Mouse (Mus musculus): ENCODE results near the gene Sptlc3.

Gene Sptlc3

DNA sequence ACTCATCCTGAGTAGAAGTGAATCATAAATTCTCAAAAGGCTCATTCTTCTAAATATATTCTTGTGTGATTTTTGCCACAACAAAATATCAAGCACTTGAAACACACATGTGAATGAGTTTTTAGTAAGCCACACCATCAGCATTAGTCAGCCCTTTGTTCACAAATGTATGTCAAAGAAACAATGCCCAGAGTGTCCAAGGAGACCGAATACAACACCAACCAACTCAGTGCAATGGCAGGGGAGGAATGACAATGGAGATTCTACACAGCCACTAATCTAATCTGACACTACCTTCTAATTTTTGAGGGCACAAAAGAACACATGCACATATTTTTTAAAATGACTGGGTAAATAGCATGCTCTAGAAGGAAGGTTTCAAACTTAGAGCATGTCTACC, 132.8 kb downstream of the Sptlc3 start:
- in situ Hi-C loops (cut with MboI; ENCODE audit: low pct_unique_long_range_greater_than_20kb in 1 of 2, low sequenced_read_pairs in 2 of 2, unreplicated experiment in 1 of 2), result no loop called here

DNA sequence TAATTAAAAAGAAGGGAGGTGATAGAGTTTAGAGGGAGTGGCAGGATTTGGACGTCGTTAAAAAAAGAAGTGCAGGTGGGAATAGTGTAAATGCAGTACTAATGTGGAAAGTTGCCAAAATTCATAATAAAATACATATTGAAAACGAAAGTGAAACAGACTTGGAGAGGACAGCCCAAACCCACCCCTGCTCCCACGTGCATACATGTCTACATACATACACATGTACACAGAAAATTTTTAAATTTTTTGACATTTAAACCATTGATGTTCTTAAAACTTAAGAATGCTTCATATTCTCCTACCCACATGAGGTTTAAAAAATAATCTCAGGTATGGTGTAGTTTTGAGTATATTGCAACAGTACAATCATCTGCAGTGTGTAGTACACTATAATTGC, 135.0 kb downstream of the Sptlc3 start:
- in situ Hi-C loops (cut with MboI; ENCODE audit: low pct_unique_long_range_greater_than_20kb in 1 of 2, low sequenced_read_pairs in 2 of 2, unreplicated experiment in 1 of 2), result no loop called here

GRCm38 (mm10) chr2:139629653-139630052, 135.9 kb downstream of the Sptlc3 start:
- in situ Hi-C loops (cut with MboI; ENCODE audit: low pct_unique_long_range_greater_than_20kb in 1 of 2, low sequenced_read_pairs in 2 of 2, unreplicated experiment in 1 of 2), result no loop called here

DNA sequence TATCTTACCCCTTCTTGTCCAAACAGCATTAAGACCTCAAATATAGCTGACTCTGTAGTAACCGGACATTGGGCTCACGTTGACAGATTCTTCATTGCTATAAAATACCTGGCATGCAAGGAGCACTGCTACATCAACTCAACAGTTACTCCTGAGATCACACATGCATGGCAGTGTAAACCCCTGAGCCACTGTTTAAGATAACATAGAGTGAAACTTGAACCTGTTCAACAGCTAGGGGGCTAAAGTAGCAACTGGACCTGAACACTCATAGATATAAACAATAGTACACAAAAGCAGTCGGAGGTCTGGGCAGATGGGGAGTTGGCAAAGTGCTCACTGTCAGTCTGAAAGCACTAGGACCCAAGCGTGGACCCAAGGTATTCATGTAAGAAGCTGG, 140.8 kb downstream of the Sptlc3 start:
- in situ Hi-C loops (cut with MboI; ENCODE audit: low pct_unique_long_range_greater_than_20kb in 1 of 2, low sequenced_read_pairs in 2 of 2, unreplicated experiment in 1 of 2), result no loop called here

DNA sequence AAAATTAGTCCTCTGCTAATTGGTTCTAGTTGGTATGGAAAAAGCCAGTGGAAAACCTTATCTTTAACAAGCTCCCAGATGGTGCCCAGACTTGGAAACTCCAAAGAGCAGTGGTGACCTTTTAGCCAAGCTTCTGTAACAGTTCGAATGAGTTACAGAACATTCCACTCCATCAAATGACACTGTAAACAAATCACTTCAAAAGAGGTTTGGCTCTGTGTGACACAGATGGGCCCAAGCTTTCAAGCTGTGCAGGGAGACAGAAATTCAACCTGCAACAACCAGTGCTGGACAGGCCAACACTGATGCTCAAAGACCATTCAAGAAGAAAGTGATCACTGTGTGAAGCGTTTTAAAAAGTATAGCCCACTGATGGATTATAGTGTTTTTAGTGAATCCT, 144.1 kb downstream of the Sptlc3 start:
- in situ Hi-C loops (cut with MboI; ENCODE audit: low pct_unique_long_range_greater_than_20kb in 1 of 2, low sequenced_read_pairs in 2 of 2, unreplicated experiment in 1 of 2), result no loop called here

GRCm38 (mm10) chr2:139641757-139642385, 148.2 kb downstream of the Sptlc3 start:
- in situ Hi-C loops (cut with MboI; ENCODE audit: low pct_unique_long_range_greater_than_20kb in 1 of 2, low sequenced_read_pairs in 2 of 2, unreplicated experiment in 1 of 2), result no loop called here

- in situ Hi-C loops (cut with MboI; ENCODE audit: low pct_unique_long_range_greater_than_20kb in 1 of 2, low sequenced_read_pairs in 2 of 2, unreplicated experiment in 1 of 2), result no loop called here
These were observed 155.8 kb downstream of the Sptlc3 start for GRCm38 (mm10) chr2:139649518-139649917.

DNA sequence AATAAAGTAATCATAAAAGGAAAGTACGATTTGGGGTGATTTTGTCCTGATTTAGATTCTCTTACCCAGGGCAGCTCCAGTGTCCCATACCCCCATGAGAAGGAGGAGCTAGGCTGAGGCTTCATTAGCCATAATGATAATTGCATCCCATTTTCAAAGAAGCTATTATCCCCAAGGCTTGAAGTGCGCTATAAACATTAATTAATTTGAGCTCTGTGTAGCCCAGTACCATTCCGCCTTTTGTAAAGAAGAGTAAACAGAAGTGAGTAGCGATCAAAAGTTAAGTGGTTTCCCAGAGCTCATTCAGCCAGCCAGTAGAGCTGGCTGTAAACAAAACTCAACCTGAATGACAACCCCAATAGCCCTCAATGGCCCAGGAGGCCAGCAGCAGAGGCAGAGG, 163.0 kb downstream of the Sptlc3 start:
- in situ Hi-C loops (cut with MboI; ENCODE audit: low pct_unique_long_range_greater_than_20kb in 1 of 2, low sequenced_read_pairs in 2 of 2, unreplicated experiment in 1 of 2), result no loop called here

DNA sequence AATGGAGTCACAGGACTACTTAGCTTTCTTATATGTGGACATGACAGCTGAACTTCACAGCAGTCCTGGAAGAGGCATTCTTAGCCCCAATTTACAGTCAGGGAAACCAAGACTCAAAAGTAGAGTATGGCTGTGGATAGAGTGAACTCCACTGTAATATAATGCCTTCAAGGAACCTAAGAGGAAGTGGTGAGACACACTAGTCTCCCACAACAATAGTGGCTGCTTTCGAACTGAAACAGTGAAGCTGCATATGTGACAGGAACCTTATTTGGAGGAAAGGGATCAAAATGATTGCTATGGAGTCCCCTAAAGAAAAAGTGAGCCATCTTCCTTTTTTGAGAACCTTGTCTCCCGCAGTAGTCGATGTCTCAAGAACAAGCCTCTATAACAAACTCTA, 178.1 kb downstream of the Sptlc3 start:
- in situ Hi-C loops (cut with MboI; ENCODE audit: low pct_unique_long_range_greater_than_20kb in 1 of 2, low sequenced_read_pairs in 2 of 2, unreplicated experiment in 1 of 2), result no loop called here

DNA sequence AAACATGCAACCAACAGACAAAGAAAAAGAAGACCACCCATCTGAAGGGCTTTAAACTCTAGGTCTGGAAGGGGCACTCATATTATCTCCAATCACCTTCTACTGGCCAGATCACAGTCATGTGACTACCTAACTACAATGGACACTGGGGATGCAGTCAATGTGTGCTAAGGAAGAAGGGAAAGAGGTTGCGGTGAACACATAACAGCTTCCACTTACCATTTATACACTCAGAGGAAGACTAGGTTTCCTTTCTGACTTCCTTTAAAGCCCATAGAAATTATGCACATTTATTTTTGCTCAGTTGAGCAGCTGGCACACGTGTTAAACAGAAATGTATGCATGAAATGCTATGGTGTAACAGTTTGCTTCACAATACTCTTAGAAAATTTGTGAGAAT, 178.7 kb downstream of the Sptlc3 start:
- in situ Hi-C loops (cut with MboI; ENCODE audit: low pct_unique_long_range_greater_than_20kb in 1 of 2, low sequenced_read_pairs in 2 of 2, unreplicated experiment in 1 of 2), result no loop called here

DNA sequence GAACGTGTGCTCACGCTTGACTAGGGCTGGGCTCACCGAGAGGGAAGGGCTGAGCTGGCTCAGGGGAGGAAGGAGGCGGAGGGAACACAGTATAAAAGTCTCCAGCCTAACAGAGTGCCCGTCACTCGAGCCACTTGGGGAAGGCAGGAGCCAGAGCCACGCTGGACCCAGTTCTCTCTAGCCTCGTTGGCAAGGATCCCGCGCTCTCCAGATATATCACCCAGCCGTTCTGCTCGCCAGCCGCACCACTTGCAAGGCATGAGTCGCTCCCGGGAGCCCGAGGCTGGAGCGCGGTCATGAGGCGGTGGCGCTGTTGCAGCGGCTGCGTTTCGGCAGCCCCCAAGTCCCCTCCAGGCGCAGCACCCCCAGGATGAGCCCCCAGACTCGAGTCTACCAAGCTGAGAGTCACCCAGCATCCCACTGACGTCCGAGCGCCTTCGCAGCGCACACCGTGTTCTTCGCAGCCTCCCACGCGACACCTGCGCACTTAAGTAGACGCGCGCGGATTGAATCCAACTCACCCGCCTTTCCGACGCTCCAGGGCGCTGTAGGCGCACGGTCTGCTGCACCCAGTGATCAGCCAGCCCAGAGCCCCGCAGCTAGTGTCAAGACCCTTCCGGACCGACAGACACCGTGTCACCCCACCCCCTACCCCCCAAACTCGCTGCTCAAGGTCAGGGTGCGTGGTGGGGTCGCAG, 183.5 kb downstream of the Sptlc3 start:
- in situ Hi-C loops (cut with MboI; ENCODE audit: low pct_unique_long_range_greater_than_20kb in 1 of 2, low sequenced_read_pairs in 2 of 2, unreplicated experiment in 1 of 2), result no loop called here

DNA sequence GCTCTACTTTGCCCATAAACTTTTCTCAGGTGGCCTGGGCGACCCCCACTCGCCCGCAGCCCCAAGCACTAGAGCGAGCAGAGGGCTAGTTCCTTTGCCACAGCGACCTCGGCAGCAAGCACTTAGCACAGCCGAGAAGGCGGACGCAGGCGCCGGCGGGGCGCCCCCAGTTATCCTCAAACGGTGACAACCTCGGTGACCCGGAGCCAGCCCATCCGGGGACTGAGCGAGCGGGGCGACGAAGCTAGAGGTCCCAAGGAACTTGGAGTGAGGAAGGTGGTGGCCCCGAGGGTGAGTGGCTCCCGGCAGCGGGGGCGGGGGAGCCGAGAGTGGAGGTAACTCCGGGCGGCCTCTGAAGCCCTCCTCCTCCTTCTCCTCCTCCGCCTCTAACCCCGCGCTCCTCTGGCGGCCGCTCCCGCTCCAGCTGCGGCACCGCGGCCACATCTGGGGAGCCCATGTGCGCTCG, 184.1 kb downstream of the Sptlc3 start, which contains the start of gene Ism1:
Gene Ism1, plus strand, starts transcription at position 370 of the 466 bp plus-strand sequence.
- in situ Hi-C loops (cut with MboI; ENCODE audit: low pct_unique_long_range_greater_than_20kb in 1 of 2, low sequenced_read_pairs in 2 of 2, unreplicated experiment in 1 of 2), result no loop called here

- in situ Hi-C loops (cut with MboI; ENCODE audit: low pct_unique_long_range_greater_than_20kb in 1 of 2, low sequenced_read_pairs in 2 of 2, unreplicated experiment in 1 of 2), result no loop called here
These were observed 184.8 kb downstream of the Sptlc3 start for GRCm38 (mm10) chr2:139678275-139679140.

DNA sequence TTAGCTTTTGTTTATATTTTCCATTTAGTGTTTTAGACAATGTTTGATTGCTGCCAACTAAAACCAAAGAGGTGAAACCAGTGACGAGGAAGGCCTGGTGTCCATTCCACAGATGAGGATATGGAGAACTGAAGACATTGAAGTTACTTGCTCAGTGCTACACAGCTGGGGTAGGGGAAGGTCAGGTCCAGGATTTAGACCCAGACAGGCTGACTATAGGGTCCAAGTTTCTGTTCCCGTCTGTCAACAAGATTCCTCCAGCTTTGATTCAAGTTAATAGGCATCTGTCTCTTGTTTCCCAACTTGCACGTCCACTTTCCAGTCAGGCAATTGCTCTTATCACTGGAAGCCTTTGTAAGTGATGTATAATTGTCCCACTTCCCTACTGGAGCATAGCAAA, 188.8 kb downstream of the Sptlc3 start:
- in situ Hi-C loops (cut with MboI; ENCODE audit: low pct_unique_long_range_greater_than_20kb in 1 of 2, low sequenced_read_pairs in 2 of 2, unreplicated experiment in 1 of 2), result no loop called here
